Mouse (Mus musculus) c-Kit-positive CD71-positive TER-119-positive erythroid progenitor cells, embryonic 14.5 days (primary cell): ENCODE measurements around the gene Ccl1.

ENCODE experiments used
- DNase-seq: peaks from one replicate; pipeline ENCODE4 v3.0.0-alpha.2; 2013; ENCODE audit warnings: low spot score

Gene Ccl1

GRCm38 (mm10) chr11:82305590-82305989 is at the start of gene Ccl1:
Gene Ccl1, minus strand, starts transcription at chr11:82305690.
- DNase-seq: no peak

GRCm38 (mm10) chr11:82351039-82351438 is 45.5 kb upstream of the Ccl1 start:
- DNase-seq: no peak

- no peak for DNase-seq
Measured at GRCm38 (mm10) chr11:82340900-82341299, 35.4 kb upstream of the Ccl1 start.

GRCm38 (mm10) chr11:82340416-82340815 is 34.9 kb upstream of the Ccl1 start:
- DNase-seq: no peak

GRCm38 (mm10) chr11:82339921-82340401 is 34.5 kb upstream of the Ccl1 start:
- DNase-seq: no peak

- no peak for DNase-seq
Measured at GRCm38 (mm10) chr11:82313153-82313552, 7.7 kb upstream of the Ccl1 start.

GRCm38 (mm10) chr11:82310336-82311045 is 5.0 kb upstream of the Ccl1 start:
- no peak for DNase-seq

GRCm38 (mm10) chr11:82297895-82298294 is 7.6 kb downstream of the Ccl1 start:
- no peak for DNase-seq

GRCm38 (mm10) chr11:82290841-82291240 is 14.6 kb downstream of the Ccl1 start:
- DNase-seq: no peak

GRCm38 (mm10) chr11:82274149-82274812 is 31.2 kb downstream of the Ccl1 start:
- DNase-seq: no peak

- no peak for DNase-seq
Measured at GRCm38 (mm10) chr11:82259131-82259530, 46.4 kb downstream of the Ccl1 start.

- DNase-seq: no peak
Measured at GRCm38 (mm10) chr11:82255601-82256000, 49.9 kb downstream of the Ccl1 start.

- DNase-seq: no peak
Measured at GRCm38 (mm10) chr11:82253421-82253820, 52.1 kb downstream of the Ccl1 start.

GRCm38 (mm10) chr11:82251251-82251650 is 54.2 kb downstream of the Ccl1 start:
- DNase-seq: no peak

GRCm38 (mm10) chr11:82249945-82250344 is 55.5 kb downstream of the Ccl1 start:
- DNase-seq: no peak

GRCm38 (mm10) chr11:82237439-82237838 is 68.1 kb downstream of the Ccl1 start:
- no peak for DNase-seq

GRCm38 (mm10) chr11:82235551-82236207 is 69.8 kb downstream of the Ccl1 start:
- DNase-seq: peak; percentile 29

GRCm38 (mm10) chr11:82233991-82234390 is 71.5 kb downstream of the Ccl1 start:
- DNase-seq: no peak

GRCm38 (mm10) chr11:82226976-82227375 is 78.5 kb downstream of the Ccl1 start:
- DNase-seq: no peak

GRCm38 (mm10) chr11:82225936-82226335 is 79.6 kb downstream of the Ccl1 start:
- no peak for DNase-seq

- no peak for DNase-seq
Measured at GRCm38 (mm10) chr11:82216531-82216930, 89.0 kb downstream of the Ccl1 start.

GRCm38 (mm10) chr11:82214405-82214804 is 91.1 kb downstream of the Ccl1 start:
- DNase-seq: no peak

- no peak for DNase-seq
Measured at GRCm38 (mm10) chr11:82206960-82207488, 98.5 kb downstream of the Ccl1 start.
